Mouse (Mus musculus): Measurements from ENCODE around the gene Dhdh. TPM values are rescaled to one million over a fixed set of nuclear protein-coding genes. Genes with fewer than 3 reads are reported as not detected.
"Not testable (repeated sequence)": the region's sequence is repeated elsewhere in the genome, so short reads cannot be mapped to it uniquely, and the experiment has no call there.

Dhdh gene
- polyA plus RNA-seq, 1 experiment from 2014 or later: 3.4 TPM

DNA sequence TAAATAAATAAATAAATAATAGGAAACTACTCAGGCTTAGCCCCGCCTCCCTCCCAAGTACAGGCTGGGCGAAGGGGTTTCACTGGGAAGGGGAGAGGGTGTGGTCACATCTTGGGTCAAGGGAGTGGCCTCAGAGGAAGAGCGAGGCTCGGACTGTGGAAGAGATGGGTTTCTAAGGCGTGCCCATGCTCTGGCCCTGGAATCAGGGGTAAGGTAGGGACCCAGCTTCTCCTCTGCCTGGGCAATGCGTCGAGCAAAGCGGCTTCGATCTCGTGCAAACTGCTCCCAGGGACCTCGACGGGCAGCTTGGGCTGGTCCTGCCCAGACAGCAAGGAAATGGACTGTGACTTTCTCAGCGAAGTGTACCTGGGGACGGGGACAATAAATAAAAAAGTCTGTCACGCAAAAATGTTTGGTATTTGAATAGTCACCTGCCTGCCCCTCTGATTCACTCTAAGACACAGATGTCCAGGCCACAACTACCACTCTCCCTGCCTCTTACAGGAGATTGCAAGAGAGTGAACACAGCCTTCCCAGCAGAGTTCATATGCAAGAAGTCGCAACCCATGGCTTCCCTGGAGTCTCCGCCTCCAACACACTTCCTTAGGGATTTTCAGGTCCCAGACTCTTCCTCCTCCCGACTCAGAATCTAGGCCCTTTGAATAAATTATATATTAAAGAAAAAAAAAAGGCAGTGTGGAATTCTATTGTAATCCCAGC is 34.5 kb upstream of the Dhdh start:
- Histone ChIP-seq H3K4me2 (peak overlapping the region; percentile 33), H3K9me3 (no peaks in the 10 kb centered on the region), H3K9ac (no peak overlapping the region), H3K36me3 (0 out of 2 replicates have a peak, but pooled peaks cover 3% of the 10 kb centered on the region), H3K27me3 (no peaks in the 10 kb centered on the region), H3K27ac (replicated peaks) (no peak overlapping the region), H3K4me3 (peak overlapping the region; percentile 10; the same call in 1 of the 2 replicates), H3K4me1 (replicated peaks) (peaks cover 37% of the 10 kb centered on the region)
- no peak for ATAC-seq (ENCODE audit: low read depth)
- 75% methylated on average over 18 of the region's 18 CpGs for WGBS

DNA sequence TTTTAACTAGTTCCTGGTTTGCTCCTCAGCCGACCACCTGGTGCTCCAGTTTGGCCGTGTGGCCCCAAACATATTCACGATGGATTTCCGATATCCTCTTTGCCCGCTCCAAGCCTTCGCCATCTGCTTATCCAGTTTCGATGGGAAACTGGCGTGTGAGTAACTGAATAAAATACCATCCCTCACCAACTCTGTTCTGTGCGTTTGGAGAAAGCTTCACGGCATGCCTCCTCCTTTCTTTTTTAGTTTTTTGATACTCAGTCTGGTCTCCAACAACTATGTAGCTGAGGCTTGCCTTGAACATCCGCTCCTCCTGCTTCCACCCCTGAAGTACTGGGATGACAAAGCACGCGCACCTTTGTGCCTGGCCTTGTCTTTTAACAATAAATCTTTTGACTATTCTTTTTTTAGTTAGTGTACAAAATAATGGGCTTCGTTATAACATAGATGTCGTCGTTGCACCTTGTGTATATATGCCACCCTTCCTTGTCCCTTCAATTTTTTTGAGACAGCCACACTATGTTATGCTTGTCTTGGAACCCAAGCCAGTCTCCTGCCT is 33.7 kb upstream of the Dhdh start:
- Histone ChIP-seq H3K36me3 (0 out of 2 replicates have a peak, but pooled peaks cover 3% of the 10 kb centered on the region), H3K27me3 (no peaks in the 10 kb centered on the region), H3K9ac (peak overlapping the region; percentile 72; the same call in 1 of the 2 replicates), H3K4me3 (peak overlapping the region; percentile 48), H3K9me3 (no peaks in the 10 kb centered on the region), H3K4me1 (replicated peaks) (peaks cover 37% of the 10 kb centered on the region), H3K4me2 (peak overlapping the region; percentile 58), H3K27ac (replicated peaks) (peak overlapping the region; percentile 88; the same call in 1 of the 2 replicates)
- ATAC-seq (ENCODE audit: low read depth): no peak
- WGBS: 57% methylated on average over 16 of the region's 16 CpGs

DNA sequence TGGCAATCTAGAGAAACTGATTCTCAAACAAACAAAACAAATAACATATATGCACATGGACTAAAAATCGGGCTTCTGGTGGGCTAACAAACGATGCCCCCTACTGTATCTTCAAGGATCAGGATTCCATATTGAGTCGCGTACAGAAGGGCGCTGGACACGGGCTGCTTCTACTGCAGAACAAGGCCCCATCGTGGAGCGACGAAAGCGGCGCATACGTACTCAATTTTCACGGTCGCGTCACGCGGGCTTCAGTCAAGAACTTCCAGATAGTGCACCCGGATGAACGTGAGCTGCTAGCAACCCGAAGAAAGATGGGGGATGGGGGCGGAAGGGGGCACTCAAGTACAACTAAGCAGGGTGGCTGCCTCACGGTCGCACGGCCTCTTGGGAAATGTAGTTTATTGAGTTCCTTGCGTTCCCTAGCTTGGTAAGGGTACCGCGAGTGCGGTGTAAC is 33.2 kb upstream of the Dhdh start:
- H3K9me3 ChIP-seq: no peaks in the 10 kb centered on the region
- under 1% methylated on average over 28 of the region's 28 CpGs for WGBS

DNA sequence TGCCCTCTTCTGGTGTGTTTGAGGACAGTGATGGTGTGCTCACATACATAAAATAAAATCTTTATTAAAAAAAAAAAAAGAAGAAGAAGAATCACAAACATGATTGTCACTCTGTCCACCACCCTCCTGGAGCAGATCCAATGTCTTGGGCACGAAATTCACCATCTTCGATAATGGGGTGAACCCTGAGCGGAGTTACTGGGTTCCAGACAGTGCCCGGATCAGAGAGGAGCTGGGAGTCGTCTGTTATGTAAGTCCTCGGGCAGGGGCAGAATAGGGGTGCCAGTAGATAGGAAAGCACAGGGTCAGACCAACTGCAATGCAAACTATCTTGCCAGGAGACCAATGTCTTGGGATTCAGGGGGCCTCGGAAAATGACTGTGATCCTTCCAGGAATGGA is 32.0 kb upstream of the Dhdh start:
- Histone ChIP-seq H3K9ac (no peak overlapping the region), H3K4me3 (no peak overlapping the region), H3K4me1 (replicated peaks) (peaks cover 34% of the 10 kb centered on the region), H3K4me2 (no peak overlapping the region), H3K27ac (replicated peaks) (no peak overlapping the region), H3K9me3 (no peaks in the 10 kb centered on the region), H3K36me3 (0 out of 2 replicates have a peak, but pooled peaks cover 3% of the 10 kb centered on the region), H3K27me3 (no peaks in the 10 kb centered on the region)
- no peak for ATAC-seq (ENCODE audit: low read depth)
- 97% methylated on average over 7 of the region's 7 CpGs for WGBS

More for the DNA sequence above, 33.2 kb upstream of the Dhdh start:
- Histone ChIP-seq H3K9ac (peak overlapping the region; percentile 72), H3K27ac (replicated peaks) (peak overlapping the region; percentile 88), H3K36me3 (0 out of 2 replicates have a peak, but pooled peaks cover 3% of the 10 kb centered on the region), H3K27me3 (no peaks in the 10 kb centered on the region), H3K4me2 (peak overlapping the region; percentile 58), H3K4me3 (peak overlapping the region; percentile 48), H3K4me1 (replicated peaks) (peaks cover 37% of the 10 kb centered on the region)
- ATAC-seq (ENCODE audit: low read depth): peak; percentile 63

DNA sequence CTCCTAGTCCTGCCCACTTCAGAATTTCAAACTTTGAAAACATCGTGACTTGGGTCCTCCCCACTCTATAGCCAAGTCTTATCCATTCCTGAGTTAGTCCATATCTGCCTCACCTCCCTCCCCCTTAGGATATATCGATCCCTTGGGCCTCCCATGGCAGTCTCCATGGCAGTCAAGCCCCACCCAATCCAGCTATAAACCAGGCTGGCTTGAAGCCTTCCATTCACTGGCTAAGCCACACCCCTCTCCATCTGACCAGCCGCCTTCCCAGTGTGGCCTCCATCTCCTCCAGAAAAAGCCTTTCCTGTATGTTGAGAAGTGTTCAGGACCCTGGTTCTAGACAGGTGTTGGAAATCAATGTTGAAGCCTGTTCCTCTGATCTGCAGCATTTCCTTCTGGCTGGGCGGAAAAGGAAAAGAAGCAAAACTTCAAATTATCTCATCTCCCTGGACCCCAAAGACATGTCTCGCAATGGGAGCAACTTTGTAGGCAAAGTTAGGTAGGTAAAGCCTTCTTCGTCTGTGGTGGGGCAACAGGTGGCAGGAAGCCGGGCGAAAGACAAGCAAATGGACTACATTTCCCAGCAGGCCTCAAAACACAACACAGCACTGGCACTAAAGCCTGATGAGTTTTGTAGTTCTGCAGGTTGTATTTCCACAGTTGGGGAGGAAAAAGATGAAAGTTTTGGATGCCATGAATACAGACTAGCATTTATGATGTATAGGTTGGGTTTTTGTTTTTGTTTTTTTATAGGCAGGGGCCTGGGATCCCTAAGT is 30.9 kb upstream of the Dhdh start:
- Histone ChIP-seq H3K9me3 (no peaks in the 10 kb centered on the region), H3K27ac (replicated peaks) (no peak overlapping the region), H3K9ac (no peak overlapping the region), H3K36me3 (0 out of 2 replicates have a peak, but pooled peaks cover 3% of the 10 kb centered on the region), H3K27me3 (no peaks in the 10 kb centered on the region), H3K4me2 (no peak overlapping the region), H3K4me1 (replicated peaks) (peaks cover 23% of the 10 kb centered on the region), H3K4me3 (no peak overlapping the region)
- ATAC-seq (ENCODE audit: low read depth): no peak
- WGBS: 64% methylated on average over 8 of the region's 8 CpGs

DNA sequence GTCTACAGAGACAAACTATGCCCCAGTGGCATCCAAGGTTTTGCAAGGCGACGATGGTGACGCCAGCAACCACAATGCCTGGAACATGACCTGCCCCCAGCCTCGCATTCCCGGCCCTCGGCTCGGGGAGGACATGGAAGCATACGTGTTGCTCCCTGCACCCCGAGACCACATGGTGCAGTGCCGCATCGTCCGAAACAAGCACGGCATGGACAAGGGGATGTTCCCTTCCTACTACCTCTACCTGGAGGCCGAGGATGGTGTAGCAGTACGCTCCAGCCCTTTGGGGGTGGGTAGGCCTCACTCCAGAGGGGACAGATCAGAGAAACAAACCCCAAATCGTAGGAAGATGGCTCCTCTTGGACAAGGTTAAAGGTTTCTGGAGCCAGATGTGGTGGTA is 30.0 kb upstream of the Dhdh start:
- H3K27me3 ChIP-seq: no peaks in the 10 kb centered on the region
- peaks cover 18% of the 10 kb centered on the region for H3K4me1 ChIP-seq (replicated peaks)
- 92% methylated on average over 16 of the region's 16 CpGs for WGBS
- H3K4me3 ChIP-seq: no peak overlapping the region
- no peaks in the 10 kb centered on the region for H3K9me3 ChIP-seq
- H3K4me2 ChIP-seq: no peak overlapping the region
- H3K36me3 ChIP-seq: 0 out of 2 replicates have a peak, but pooled peaks cover 3% of the 10 kb centered on the region
- ATAC-seq (ENCODE audit: low read depth): no peak
- H3K9ac ChIP-seq: no peak overlapping the region
- no peak overlapping the region for H3K27ac ChIP-seq (replicated peaks)

DNA sequence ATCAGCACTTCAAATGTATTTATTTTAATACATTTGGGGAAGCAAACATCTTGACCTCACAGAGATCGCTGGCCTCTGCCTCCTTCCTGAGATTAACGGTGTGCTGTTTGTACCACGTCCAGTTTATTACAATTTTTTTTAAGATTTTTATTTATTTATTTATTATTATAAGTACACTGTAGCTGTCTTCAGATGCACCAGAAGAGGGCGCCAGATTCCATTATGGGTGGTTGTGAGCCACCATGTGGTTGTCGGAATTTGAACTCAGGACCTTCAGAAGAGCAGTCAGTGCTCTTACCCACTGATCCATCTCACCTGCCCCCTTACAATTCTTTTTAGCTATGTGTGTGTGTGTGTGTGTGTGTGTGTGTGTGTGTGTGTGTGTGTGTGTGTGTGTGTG is 28.2 kb upstream of the Dhdh start:
- H3K4me2 ChIP-seq; H3K27me3 ChIP-seq; H3K4me1 ChIP-seq (replicated peaks); H3K9ac ChIP-seq; H3K4me3 ChIP-seq; ATAC-seq (ENCODE audit: low read depth); H3K36me3 ChIP-seq; H3K27ac ChIP-seq (replicated peaks); H3K9me3 ChIP-seq: not testable (repeated sequence)
- 75% methylated on average over 5 of the region's 5 CpGs for WGBS

DNA sequence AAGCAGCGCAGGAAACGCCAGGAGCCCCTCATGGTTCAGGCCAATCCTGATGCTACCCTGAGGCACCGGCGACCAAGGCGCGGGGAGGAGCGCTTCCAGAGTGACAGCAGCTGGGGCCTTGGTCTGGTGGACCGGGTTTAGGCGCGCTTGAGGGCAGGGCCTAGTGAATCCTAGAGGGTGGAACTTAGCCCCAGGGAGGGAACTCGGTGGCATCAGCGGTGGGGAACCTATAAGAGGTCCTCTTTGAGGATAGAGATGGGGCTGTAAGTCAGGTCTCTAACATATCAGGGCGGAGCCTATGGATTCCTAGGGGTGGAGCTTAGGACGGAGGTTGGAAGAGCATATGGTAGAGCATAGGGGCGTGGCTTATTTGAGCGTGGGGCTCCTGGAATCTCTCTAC is 26.8 kb upstream of the Dhdh start:
- Histone ChIP-seq H3K9me3 (no peaks in the 10 kb centered on the region), H3K4me1 (replicated peaks) (no peaks in the 10 kb centered on the region), H3K4me3 (no peak overlapping the region), H3K4me2 (no peak overlapping the region), H3K9ac (no peak overlapping the region), H3K27ac (replicated peaks) (no peak overlapping the region), H3K36me3 (no peaks in the 10 kb centered on the region), H3K27me3 (no peaks in the 10 kb centered on the region)
- ATAC-seq (ENCODE audit: low read depth): no peak
- WGBS: 32% methylated on average over 16 of the region's 16 CpGs

DNA sequence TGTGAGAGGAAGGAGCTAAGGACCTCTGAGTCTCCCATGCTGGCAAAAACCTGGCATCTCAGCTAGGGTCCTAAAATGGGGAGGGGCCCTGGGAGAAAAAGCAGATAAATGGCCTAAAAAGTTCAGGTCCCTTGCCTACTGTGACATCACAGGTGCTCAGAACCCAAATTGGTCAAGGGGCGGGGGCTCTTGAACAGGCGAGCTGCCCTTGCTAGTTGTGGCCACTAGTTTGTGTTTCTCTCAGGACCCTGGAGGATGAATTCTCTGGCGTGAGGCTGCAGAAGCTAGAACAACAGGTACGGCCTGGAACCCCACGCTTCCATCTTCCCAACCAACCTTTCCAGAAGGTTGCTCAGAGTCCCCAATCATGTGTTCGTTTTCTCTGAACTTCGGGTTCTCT is 25.8 kb upstream of the Dhdh start:
- Histone ChIP-seq H3K9me3 (no peaks in the 10 kb centered on the region), H3K4me1 (replicated peaks) (peaks cover 4% of the 10 kb centered on the region), H3K4me3 (no peak overlapping the region), H3K27ac (replicated peaks) (no peak overlapping the region), H3K27me3 (no peaks in the 10 kb centered on the region), H3K9ac (no peak overlapping the region), H3K4me2 (no peak overlapping the region), H3K36me3 (no peaks in the 10 kb centered on the region)
- 84% methylated on average over 7 of the region's 7 CpGs for WGBS
- ATAC-seq (ENCODE audit: low read depth): no peak

DNA sequence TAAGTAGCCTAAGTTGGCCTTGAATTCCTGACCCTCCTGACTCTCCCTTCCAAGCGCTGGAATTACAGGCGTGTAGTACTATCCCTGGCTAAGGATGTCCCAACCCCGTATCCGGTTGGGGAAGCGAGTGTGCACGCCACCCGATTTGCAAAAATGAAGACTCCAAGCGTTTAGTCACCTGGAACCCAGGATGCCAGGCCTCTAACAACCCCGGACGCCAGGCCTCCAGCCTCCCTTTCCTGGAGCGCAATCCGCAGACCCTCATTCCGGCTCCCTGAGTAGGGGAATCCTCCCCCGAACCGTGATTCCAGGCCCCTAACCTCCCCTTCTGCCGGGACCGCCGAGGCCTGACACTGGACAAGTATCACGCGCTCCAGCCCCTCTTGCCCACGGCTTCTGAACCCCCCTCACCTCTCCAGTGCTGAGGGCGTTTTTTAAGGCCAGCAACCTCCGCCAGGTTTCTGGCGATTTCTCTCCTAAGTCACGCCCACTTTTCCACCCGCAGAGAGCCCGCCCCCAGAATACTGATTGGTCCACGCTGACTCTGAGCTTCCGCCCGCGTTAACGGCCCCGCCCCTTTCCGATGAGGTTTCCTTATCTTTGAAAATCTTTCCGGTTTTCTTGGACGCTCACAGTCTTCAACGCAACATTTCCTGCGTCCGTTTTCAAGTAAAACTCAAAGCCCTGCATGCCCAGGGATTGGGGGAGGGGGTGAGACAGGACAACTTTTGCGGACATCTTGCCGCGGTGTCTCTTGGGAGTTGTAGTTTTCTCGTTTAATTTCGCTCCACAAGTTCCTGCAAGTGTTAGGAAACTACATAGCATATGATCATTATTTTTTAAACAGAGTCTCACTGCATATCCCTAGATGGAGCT is 21.5 kb upstream of the Dhdh start, which contains the start of gene Nucb1:
Nucb1 (minus strand) TSS at position 495 of the 876 bp plus-strand sequence.
- H3K4me1 ChIP-seq (replicated peaks): peaks cover 19% of the 10 kb centered on the region
- H3K36me3 ChIP-seq: peaks cover 24% of the 10 kb centered on the region
- peak within 1 kb of the TSS; percentile 93 for H3K4me2 ChIP-seq
- H3K9me3 ChIP-seq: no peaks in the 10 kb centered on the region
- peak; percentile 87 for ATAC-seq (ENCODE audit: low read depth)
- peak within 1 kb of the TSS; percentile 78 for H3K4me3 ChIP-seq
- peak within 1 kb of the TSS; percentile 92 for H3K9ac ChIP-seq
- H3K27me3 ChIP-seq: no peaks in the 10 kb centered on the region
- H3K27ac ChIP-seq (replicated peaks): peak within 1 kb of the TSS; percentile 82
- WGBS: under 1% methylated on average over 44 of the region's 44 CpGs

DNA sequence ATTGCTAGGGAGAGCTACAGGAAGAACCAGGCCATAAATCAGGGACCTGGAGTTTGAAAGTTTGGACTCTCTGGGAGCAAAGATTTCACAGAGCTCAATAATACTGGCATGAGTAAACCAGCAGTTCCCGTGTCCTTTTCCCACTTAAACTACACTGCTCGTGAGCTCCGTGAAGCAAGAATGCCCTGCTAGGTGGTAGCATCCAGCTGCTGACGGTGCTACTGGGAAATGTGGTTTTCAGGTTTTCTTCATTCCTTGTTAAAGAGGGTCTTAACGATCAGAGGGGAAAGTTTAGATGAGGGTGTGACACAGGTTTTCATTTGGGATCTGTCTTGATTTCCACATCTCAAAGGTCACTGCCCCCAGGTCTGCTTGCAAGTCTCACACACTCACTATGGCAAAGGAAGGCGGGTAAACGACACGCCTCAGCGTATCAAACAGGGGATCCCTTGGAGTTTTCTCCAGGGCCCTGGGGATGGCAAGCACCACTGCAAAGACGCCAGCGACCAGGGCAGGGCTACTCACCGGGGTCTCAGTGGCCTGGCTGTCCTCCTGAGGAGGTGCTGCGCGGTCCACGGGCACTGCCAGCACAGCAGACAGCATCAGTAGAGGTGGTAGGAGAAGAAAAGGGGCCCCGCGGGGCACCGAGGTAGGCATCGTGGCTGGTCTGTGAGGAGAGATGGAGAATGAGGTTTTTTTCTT is 20.7 kb upstream of the Dhdh start:
- Histone ChIP-seq H3K27ac (replicated peaks) (peak overlapping the region; percentile 82; the same call in 1 of the 2 replicates), H3K9me3 (no peaks in the 10 kb centered on the region), H3K9ac (peak overlapping the region; percentile 92), H3K4me1 (replicated peaks) (peaks cover 19% of the 10 kb centered on the region), H3K27me3 (no peaks in the 10 kb centered on the region), H3K4me2 (peak overlapping the region; percentile 93), H3K36me3 (peaks cover 29% of the 10 kb centered on the region), H3K4me3 (peak overlapping the region; percentile 78)
- ATAC-seq (ENCODE audit: low read depth): peak; percentile 23; the same call in 1 of the 2 replicates
- 34% methylated on average over 19 of the region's 19 CpGs for WGBS
